Mouse (Mus musculus) testis, postnatal 10 days (tissue): ENCODE measurements around the gene Robo4.

ENCODE experiments used
- DNase-seq: peaks from one replicate; pipeline ENCODE4 v3.0.0; 2021; ENCODE audit warnings: low spot score

The Robo4 gene

DNA sequence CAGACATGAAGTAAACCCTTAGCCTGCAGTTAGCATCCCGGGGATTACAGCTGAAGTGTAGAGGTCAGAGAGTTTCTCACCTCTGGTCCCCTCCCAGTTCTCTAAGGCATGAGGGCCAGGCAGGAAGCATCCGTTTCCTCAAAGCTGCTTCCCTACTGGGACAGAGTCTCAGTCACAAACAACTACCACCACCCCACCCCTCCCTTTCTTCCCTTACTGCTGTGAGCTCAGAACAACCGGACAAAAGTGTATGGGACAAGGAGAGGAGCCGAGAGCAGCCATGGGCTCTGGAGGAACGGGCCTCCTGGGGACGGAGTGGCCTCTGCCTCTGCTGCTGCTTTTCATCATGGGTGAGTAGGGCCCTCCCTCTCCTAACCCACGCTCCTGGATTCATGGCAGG lies at the start of gene Robo4:
Gene Robo4, plus strand, starts transcription at position 96 of the 400 bp plus-strand sequence.
- no peak for DNase-seq

DNA sequence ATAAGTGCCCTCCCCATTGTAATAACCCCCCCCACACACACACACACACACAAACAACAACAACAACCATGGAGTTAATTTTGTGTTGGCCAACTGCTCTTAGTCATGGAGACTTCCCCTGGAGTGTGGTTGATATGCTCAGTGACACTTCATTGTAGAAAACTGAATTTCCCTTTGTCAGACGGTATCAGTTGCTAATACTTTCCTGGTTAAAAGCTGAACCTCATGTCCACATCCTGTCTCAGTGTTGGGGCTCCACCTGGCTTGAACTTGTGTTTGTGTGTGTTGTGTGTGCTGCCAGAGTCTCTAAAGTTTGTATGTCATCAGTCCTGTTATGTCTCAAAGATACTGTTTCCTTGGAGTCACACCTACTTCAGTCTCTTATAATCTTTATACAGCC lies 47.2 kb upstream of the Robo4 start:
- DNase-seq: no peak

DNA sequence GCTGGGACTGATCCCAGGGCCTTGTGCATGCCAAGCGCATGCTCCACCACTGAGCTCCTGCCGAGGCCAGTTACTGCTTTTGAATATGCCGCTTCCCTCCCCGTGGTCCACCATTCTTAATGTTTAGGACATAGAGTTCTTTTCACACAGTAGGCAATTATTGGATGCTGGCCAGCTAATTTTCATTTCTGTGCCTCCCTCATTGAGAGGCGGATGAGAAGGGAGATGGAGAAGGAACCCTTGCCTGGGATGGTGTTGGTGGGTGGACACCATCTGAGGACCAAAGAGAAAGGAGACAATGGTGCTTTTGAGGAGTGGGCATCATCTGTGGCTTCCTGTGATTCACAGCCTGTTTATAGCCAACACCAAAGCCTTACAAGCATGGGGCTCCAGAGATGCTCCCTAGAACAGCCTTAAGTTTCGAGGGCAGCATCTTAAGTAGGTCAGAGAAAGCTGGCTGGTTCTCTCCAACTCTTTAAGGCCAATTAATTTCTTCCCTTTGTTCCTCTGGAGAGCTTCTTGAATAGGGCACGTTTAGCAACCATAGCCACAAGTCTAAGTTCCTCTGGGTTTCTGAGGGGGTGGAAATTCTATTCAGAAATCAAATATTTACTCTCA lies 42.9 kb upstream of the Robo4 start:
- no peak for DNase-seq

DNA sequence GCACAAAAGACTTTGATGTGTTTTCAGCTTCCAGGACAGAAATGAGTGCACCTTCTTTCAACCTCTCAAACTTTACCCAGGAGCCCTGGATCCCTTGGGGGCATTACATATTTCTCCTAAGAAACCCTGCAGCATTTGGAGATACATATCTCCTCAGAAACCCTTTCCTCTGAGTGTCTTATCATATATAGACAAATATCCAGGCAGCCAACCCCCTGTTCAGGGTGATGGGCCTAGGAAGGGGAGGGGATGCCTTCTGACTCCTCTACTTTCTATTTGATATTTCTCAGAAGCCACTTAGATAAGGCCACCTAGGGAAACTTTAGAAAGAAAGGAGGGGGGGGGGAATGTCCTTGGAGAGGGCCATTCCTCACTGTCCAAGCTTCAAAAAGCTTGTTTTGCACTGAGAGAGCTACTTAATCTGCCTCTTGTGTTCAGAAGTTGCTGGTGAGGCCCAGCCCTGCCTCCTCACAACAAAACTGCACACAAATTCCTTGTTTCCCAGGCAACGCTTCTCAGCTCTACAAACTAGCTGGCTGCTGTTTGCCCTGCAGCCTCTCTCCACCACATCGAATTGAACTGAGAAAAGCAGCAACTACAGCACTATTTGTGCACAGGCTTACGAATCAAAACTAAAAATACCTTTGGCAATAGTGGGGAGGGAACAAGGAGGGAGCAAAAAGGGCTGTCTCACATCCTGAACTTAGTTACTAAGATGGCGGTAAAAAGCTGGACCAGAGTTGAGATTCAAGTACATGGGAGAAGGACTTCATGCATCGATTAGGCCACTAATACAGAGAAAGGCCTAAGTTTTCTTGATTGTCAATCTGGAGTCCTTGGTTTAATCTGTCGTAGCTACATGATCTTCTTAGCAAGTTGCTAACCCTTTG lies 42.1 kb upstream of the Robo4 start:
- DNase-seq: peak; percentile 48

- no peak for DNase-seq
Measured at GRCm38 (mm10) chr9:37362084-37362483, 39.6 kb upstream of the Robo4 start.

GRCm38 (mm10) chr9:37362881-37363280 lies 38.8 kb upstream of the Robo4 start:
- no peak for DNase-seq

DNA sequence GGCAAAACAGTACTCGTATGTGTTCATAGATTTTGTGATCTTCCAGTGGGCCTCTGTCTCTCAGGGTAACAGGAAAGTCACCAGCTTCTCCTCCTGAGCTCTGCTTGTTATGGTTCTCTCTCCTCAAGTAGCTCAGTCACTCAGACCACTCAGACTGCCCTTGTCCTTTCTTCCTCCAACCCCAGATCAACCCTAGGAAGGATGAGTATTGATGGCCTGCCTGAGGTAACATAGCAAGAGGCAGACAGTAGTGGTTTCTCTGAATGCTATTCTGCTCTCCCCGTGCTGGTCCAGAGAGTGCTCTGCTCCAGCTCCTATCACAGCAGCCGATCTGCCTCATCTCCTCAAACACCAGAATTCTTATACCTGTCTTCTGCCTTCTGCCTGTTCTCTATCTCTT lies 38.1 kb upstream of the Robo4 start:
- no peak for DNase-seq

- no peak for DNase-seq
Measured at GRCm38 (mm10) chr9:37364392-37364791, 37.3 kb upstream of the Robo4 start.

- no peak for DNase-seq
Measured at GRCm38 (mm10) chr9:37365706-37366105, 36.0 kb upstream of the Robo4 start.

DNA sequence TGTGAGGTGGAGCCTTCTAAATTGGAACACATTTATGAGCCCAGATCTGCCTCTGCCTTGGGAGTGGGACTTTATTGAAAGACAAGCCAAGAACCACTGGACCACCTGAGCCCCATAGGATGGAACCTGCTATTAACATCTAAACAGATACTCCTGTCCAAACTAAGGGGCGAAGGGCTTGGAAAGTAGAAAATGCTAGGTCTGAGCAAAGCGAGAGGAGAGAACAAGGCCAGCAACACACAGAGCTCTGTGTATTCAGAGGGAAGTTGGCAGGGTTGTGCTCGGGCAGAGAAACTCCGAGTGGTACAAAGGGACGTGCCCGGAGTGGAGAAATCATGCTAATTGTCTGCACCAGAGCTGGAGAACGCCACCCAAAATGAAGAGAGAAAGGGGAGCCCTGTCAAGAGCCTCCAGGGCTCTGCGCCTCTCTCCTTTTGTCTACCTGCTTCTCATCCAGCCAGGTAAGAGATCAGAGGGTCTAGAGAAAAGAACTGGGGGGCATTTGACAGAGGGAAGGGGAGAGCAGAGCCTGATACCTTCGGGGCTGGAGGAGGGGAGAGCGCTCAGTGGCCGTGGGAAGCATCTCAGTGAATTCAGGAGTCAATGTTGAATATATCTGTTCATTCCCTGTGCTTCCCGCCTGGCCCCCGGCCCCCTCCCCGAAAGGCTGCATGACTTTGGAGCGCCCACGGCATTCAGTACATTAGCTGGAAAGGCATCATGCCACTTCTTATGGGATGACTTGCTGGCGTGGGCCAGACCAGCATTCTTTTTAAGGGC lies 34.2 kb upstream of the Robo4 start, which contains the start of gene Hepacam:
Gene Hepacam, plus strand, starts transcription at position 51 of the 780 bp plus-strand sequence.
- no peak for DNase-seq

DNA sequence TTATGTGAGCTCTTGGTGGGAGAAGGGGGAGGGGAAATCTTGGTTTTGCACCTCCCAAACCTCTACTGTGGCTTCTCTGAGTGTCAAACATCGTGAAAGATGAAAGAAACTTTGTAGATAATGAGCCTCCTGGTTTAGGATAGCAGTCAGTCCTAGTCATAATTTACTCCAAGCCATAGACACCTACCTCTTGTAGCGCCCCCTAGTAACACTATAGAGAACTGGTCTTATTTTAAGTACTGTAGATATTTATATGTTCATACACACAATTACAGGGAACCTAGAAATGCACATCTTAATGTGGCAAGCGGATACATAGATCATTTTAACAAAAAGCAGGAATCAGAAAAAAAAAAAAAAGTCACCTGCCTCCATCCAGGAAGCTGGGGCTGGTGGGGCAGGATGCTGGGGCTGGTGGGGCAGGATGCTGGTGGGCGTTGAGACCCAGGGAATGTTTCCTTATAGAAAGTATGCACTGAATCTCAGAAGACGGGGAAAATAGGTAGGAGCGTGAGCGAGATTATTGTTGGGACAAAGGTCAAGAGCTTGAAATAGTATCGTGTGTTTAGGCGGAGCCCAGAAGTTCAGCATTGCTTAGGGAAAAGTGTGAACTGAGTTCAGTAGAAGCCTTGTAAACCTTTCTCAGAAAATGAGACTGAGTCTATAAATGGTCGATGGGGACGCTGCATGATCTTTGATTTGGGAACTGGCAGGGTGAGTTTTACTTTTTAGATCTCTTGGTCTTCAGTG lies 33.4 kb upstream of the Robo4 start:
- DNase-seq: no peak

DNA sequence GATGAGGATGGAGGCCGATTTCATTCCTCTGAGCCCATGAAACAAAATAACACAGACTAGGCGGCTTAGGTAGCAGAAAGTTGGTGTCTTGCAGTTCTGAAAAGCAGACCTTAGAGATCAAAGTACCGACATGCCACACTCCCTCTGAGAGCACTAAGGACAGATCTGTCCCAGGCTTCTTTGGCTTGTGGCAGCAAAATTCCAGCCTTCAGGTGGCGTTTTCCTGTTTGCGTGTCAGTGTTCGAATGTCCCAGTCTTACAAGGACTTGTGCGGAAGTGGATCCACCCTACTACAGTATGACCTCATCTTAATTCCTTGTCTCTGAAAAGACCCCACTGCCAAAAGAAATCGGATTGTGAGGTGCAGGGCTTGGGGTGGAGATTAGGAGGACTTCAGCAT lies 32.8 kb upstream of the Robo4 start:
- no peak for DNase-seq

DNA sequence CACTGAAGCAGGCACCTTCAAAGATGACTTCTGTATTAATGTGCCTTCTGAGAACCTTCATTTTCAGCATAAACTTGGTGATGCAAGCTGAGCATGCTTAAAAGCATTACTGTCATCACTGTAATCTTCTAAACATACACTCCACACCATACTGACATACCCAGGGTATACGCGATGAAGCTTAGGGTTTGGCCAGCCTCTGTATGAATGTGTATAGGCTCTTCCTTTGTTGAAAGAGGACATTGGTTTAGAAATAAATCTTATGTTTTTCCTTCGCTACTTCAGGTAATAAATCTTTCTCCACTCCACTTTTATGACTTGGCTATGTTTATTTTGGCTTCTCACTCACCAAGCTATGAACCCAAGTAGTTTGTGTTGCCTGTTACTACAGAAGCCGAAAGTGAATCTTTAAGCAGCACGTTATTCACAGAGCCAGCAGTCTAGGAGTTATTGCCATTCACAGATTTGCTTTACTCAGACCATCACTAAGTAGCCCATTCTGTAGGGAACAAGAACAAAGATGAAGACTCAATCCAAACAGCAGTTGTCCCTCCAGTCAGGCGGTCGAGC lies 30.4 kb upstream of the Robo4 start:
- DNase-seq: no peak

DNA sequence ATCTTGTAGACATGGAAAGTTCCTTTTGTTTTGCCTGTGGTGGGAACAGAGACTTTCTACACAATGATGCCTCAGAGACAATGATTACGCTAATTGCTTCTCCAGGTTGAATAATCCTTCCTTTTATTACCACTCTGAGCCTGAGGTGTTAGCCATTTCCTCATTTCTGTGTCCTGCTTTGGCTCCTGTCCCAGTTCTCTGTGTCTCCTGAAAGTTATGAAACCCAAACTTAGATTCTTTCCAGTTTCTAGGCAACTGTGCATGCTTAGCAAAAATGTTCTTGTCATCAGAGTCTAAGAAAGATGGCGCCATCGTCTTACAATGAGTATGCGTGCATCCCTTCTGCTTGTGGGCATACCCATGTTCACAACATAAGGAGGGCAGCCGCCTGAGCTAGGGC lies 26.0 kb upstream of the Robo4 start:
- no peak for DNase-seq

- DNase-seq: no peak
Measured at GRCm38 (mm10) chr9:37383161-37383560, 18.5 kb upstream of the Robo4 start.

DNA sequence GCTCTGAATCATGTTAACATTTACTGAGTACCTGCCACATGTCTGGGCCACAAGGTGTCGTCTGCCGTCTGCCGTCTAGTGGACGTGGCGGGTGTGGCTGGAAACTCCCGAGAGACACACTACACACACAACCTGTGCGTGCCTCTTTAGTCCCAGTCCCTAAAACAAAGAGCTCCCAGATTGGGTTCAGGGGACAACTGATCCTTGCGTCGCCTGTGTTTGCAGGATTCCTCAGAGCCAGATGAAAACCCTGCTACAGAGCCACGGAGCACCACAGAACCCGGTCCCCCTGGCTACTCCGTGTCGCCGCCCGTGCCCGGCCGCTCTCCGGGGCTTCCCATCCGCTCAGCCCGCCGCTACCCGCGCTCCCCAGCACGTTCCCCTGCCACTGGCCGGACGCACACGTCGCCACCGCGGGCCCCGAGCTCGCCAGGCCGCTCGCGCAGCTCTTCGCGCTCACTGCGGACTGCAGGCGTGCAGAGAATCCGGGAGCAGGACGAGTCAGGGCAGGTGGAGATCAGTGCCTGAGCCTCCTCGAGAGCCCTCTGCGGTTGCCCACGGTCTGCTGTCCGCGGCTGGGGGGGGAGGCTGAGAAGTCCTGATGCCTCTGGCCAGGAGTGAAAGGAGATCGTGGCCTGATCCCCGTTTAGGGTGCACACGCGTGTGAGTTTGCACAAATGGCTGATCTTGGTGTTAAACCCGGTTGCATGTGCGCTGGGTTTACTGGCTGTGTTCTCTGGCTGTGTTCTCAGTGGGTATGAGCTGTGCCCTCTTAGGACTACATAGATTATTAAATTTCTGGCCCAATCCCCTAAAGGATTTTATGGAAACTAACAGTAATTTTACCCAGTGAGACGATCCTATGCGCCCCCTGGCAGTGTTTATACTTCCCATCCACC lies 17.2 kb upstream of the Robo4 start:
- peak; percentile 63 for DNase-seq

DNA sequence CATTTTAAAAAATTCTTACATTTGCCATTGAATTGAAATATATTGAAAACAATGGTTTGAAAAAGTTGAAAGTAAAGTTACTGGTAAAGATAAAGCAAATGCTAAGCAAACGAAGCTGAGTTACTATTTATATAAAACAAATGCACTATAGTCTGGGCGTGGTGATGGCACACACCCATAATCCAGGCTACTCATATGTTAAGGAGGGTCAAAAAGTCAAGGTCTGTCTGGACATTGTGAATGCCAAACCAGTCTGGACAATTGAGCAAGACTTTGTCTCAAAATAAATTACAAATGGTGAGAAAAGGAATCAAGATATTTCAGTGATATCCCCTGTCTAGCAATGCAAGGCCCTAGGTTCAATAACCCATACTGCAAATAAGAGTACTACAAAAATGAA lies 10.8 kb upstream of the Robo4 start:
- no peak for DNase-seq

DNA sequence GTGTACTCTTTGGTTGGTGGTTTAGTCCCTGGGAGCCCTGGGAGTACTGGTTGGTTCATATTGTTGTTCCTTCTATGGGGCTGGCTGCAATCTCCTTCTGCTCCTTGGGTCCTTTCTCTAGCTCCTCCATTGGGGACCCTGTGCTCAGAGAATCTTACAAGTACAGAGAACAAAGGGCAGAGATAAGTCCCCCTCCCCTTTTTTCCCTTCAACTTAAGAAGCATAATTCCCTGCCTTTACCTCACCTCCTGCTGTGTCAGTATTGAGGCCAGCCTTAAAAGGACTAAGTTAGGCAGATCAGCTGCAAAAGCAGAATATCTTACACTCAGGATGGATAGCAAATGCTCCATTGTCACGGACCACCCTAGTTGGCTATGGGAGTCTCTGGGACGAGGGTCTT lies 9.6 kb upstream of the Robo4 start:
- no peak for DNase-seq

DNA sequence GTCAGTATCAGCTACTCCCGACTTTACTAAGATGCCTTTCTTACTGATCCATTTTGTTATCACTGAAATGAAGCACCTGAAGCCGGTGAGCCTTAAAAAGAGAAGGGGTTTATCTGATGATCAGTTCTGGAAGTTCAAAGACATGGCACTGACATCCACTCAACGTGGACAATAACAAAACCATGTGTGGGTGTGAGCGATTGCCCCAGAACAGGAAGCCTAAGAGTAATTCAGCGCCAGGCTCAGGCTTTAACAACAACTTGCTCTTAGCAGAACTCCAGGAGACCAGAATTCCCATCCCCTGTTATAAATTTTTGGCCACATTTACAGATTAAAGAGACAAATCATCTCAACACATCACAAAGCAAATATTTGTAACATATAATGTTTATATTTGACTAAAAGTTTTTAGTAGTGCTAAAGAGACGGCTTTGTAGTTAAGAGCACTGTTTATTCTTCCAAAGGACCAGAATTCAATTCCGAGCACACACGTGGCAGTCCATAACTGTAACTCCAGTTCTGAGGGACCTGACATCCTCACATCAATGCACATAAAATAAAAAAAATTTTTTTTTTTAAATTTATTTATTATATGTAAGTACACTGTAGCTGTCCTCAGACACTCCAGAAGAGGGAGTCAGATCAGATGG lies 8.1 kb upstream of the Robo4 start:
- DNase-seq: no peak

DNA sequence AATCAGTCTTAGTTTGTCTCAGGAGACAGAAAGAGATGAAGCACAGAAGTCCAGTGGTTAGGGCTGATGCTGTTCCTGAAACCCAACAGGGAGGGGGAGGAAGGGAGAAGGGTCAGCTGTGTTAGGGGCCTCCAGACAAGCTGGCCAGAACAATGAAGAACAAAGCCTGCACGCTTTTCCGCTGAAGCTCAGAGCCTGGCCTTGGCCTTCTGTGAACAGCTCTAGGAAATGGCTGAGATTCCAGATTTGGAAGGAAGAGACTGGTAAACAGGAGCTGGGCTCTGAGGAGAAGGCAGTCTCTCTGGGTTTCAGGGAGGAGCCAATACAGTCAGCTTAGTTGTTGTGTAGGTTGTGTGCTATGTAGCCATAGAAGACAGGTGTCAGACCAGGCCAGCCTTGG lies 1.1 kb upstream of the Robo4 start:
- DNase-seq: no peak
